Mouse (Mus musculus): Measurements from ENCODE around the gene Arhgap15.

GRCm38 (mm10) chr2:44098552-44098951, 349.9 kb downstream of the Arhgap15 start:
- TF ChIP-seq POLR2A (IDR thresholded peaks at IDR 0.05; ENCODE audit: extremely low read depth, insufficient read depth, low read length) (no peak), CTCF (IDR thresholded peaks at IDR 0.05; ENCODE audit: low read depth, low read length) (no peak)
